Mouse (Mus musculus): ENCODE measurements around the gene Sept12. TPM values are rescaled to one million over a fixed set of nuclear protein-coding genes. Genes with fewer than 3 reads are reported as not detected.
A peak's percentile ranks its signal among the peaks of the same experiment; 100 is the strongest.

Sept12 gene
- polyA plus RNA-seq, 1 experiment from 2014 or later: not detected

DNA sequence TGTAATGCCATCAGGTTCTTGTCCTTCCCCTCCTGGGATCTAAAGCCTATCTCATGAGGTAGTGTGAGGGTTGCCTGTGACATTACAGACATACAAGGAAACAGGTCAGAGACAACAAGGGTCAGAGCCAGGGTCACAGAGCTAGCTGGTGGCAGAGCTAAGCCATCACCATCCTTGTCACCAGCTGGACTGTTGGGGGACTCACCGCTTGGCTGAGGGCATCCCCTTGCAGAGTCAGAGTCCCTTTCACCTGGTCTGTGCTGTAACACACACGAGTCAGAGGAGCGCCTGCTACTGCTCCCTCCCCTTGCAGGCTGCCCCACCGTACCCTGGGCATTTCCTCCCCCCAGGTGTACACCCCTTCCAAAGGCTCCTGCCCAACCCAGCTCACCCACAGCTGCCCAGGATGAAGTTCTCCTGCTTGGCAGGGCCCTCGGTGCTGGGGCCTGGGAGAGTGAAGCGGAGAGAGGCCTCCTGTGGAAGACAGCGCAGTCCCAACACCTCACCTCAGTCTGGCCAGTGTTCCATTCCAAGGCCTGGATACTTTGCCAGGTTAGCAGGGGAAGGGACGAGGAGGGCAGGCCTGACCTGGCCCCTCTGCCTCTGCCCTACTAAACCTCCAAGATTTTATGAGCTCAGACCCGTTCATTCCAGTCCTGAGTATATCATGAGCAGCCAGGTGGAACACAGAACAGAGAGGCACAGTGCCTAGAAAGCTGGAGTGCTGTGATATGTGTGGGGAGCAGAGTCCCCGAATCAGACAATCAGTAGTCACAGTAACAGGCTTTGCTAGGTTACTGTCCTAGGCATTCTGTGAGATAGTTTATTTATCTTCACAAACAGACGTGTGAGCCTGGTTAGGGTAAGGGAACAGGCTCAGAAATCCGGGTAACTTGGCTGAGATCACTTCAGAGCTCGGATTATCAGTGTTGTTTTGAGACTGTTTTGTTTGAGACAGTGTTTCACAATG, 14.7 kb upstream of the Sept12 start:
- Histone ChIP-seq H3K27ac (replicated peaks; ENCODE audit: low read depth, low read length) (peak overlapping the region; percentile 50; the same call in 1 of the 2 replicates), H3K9ac (ENCODE audit: low read depth, low read length) (peak overlapping the region; percentile 70), H3K36me3 (ENCODE audit: control insufficient read depth, insufficient read depth, low read length) (peaks cover 36% of the 10 kb centered on the region), H3K4me1 (ENCODE audit: control insufficient read depth, insufficient read depth, low read length) (no peaks in the 10 kb centered on the region), H3K9me3 (ENCODE audit: control insufficient read depth, low read length) (no peaks in the 10 kb centered on the region), H3K4me2 (ENCODE audit: low read depth, low read length) (peak overlapping the region; percentile 74), H3K4me3 (ENCODE audit: low read depth, low read length) (peak overlapping the region; percentile 67), H3K27me3 (replicated peaks; ENCODE audit: control insufficient read depth, insufficient read depth, low read length) (no peaks in the 10 kb centered on the region)
- DNase-seq (ENCODE audit: low spot score): no peak
- 47% methylated on average over 11 of the region's 13 CpGs for WGBS
- no peak for ATAC-seq (ENCODE audit: low read depth)

DNA sequence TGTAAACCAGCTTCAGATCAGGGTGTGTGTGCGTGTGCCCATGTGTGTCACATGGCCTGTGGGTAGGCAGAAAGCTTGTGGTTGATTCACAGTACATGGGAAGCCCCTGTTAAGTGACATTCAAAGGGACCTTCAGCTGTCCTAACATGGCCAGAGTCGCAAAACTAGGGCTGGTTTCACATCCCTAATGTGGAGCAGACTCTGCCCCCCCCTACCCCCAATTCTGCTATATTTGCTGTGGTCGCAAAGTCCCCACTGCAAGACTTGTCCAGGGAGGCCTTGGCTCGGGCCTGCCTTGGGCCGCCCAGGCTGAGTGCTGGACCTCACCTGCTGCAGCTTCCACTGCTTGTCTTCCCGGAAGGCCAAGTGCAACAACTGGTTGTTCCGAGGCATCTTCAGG, 13.6 kb upstream of the Sept12 start:
- no peaks in the 10 kb centered on the region for H3K27me3 ChIP-seq (replicated peaks; ENCODE audit: control insufficient read depth, insufficient read depth, low read length)
- no peak overlapping the region for H3K4me3 ChIP-seq (ENCODE audit: low read depth, low read length)
- no peak for ATAC-seq (ENCODE audit: low read depth)
- H3K9me3 ChIP-seq (ENCODE audit: control insufficient read depth, low read length): no peaks in the 10 kb centered on the region
- H3K4me1 ChIP-seq (ENCODE audit: control insufficient read depth, insufficient read depth, low read length): no peaks in the 10 kb centered on the region
- 88% methylated on average over 7 of the region's 7 CpGs for WGBS
- H3K27ac ChIP-seq (replicated peaks; ENCODE audit: low read depth, low read length): no peak overlapping the region
- H3K36me3 ChIP-seq (ENCODE audit: control insufficient read depth, insufficient read depth, low read length): peaks cover 25% of the 10 kb centered on the region
- H3K4me2 ChIP-seq (ENCODE audit: low read depth, low read length): no peak overlapping the region
- no peak overlapping the region for H3K9ac ChIP-seq (ENCODE audit: low read depth, low read length)
- no peak for DNase-seq (ENCODE audit: low spot score)

- 87% methylated on average over 10 of the region's 10 CpGs for WGBS
- peaks cover 17% of the 10 kb centered on the region for H3K36me3 ChIP-seq (ENCODE audit: control insufficient read depth, insufficient read depth, low read length)
- H3K9me3 ChIP-seq (ENCODE audit: control insufficient read depth, low read length): no peaks in the 10 kb centered on the region
- H3K4me3 ChIP-seq (ENCODE audit: low read depth, low read length): no peak overlapping the region
- no peak overlapping the region for H3K27ac ChIP-seq (replicated peaks; ENCODE audit: low read depth, low read length)
- no peak overlapping the region for H3K9ac ChIP-seq (ENCODE audit: low read depth, low read length)
- H3K27me3 ChIP-seq (replicated peaks; ENCODE audit: control insufficient read depth, insufficient read depth, low read length): no peaks in the 10 kb centered on the region
- DNase-seq (ENCODE audit: low spot score): no peak
- H3K4me1 ChIP-seq (ENCODE audit: control insufficient read depth, insufficient read depth, low read length): no peaks in the 10 kb centered on the region
- no peak for ATAC-seq (ENCODE audit: low read depth)
- H3K4me2 ChIP-seq (ENCODE audit: low read depth, low read length): no peak overlapping the region
Observed at GRCm38 (mm10) chr16:5010371-5010935, 12.8 kb upstream of the Sept12 start.

- DNase-seq (ENCODE audit: low spot score) (no peak), ATAC-seq (ENCODE audit: low read depth) (no peak)
- no peaks in the 10 kb centered on the region for H3K27me3 ChIP-seq (replicated peaks; ENCODE audit: control insufficient read depth, insufficient read depth, low read length)
- no peak overlapping the region for H3K27ac ChIP-seq (replicated peaks; ENCODE audit: low read depth, low read length)
- H3K9me3 ChIP-seq (ENCODE audit: control insufficient read depth, low read length): no peaks in the 10 kb centered on the region
- no peak overlapping the region for H3K4me3 ChIP-seq (ENCODE audit: low read depth, low read length)
- 0 out of 2 replicates have a peak, but pooled peaks cover 4% of the 10 kb centered on the region for H3K36me3 ChIP-seq (ENCODE audit: control insufficient read depth, insufficient read depth, low read length)
- 79% methylated on average over 12 of the region's 12 CpGs for WGBS
- no peak overlapping the region for H3K9ac ChIP-seq (ENCODE audit: low read depth, low read length)
- no peak overlapping the region for H3K4me2 ChIP-seq (ENCODE audit: low read depth, low read length)
- no peaks in the 10 kb centered on the region for H3K4me1 ChIP-seq (ENCODE audit: control insufficient read depth, insufficient read depth, low read length)
Observed at GRCm38 (mm10) chr16:5008076-5008475, 10.4 kb upstream of the Sept12 start.

DNA sequence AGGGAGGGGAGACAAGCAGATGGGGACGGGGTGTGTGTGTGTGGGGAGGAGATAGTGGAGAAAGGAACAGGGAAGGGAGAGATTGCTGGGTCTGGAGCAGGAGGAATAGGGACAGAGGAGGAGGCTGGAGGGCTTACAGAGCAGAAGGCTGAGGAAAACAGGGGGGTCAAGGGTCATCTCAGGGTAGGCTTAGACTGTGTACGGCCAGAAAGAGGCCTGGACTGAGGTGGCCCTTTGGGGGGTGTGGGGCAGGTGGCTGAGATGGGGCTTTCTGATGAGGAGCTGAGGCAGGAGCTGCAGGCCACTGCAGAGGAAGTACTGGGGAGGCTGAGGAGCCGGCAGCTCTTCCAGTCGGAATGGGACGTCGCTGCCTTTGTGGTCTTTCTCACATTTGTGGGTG, 9.8 kb upstream of the Sept12 start:
- Histone ChIP-seq H3K9ac (ENCODE audit: low read depth, low read length) (no peak overlapping the region; the same call in 1 of the 2 replicates), H3K4me1 (ENCODE audit: control insufficient read depth, insufficient read depth, low read length) (no peaks in the 10 kb centered on the region), H3K36me3 (ENCODE audit: control insufficient read depth, insufficient read depth, low read length) (0 out of 2 replicates have a peak, but pooled peaks cover 4% of the 10 kb centered on the region), H3K4me2 (ENCODE audit: low read depth, low read length) (0 out of 2 replicates have a peak overlapping the region, but pooled peaks have one; percentile 15), H3K27me3 (replicated peaks; ENCODE audit: control insufficient read depth, insufficient read depth, low read length) (no peaks in the 10 kb centered on the region), H3K9me3 (ENCODE audit: control insufficient read depth, low read length) (no peaks in the 10 kb centered on the region), H3K27ac (replicated peaks; ENCODE audit: low read depth, low read length) (no peak overlapping the region), H3K4me3 (ENCODE audit: low read depth, low read length) (no peak overlapping the region)
- DNase-seq (ENCODE audit: low spot score) (no peak), ATAC-seq (ENCODE audit: low read depth) (peak; percentile 7; the same call in 1 of the 2 replicates)
- 42% methylated on average over 5 of the region's 6 CpGs for WGBS

GRCm38 (mm10) chr16:5007067-5007466, 9.4 kb upstream of the Sept12 start, which contains the start of gene Smim22:
TSS of gene Smim22 (plus strand) at chr16:5007288.
- H3K4me3 ChIP-seq (ENCODE audit: low read depth, low read length): no peak within 1 kb of the TSS
- peak; percentile 67; the same call in 1 of the 2 replicates for ATAC-seq (ENCODE audit: low read depth)

DNA sequence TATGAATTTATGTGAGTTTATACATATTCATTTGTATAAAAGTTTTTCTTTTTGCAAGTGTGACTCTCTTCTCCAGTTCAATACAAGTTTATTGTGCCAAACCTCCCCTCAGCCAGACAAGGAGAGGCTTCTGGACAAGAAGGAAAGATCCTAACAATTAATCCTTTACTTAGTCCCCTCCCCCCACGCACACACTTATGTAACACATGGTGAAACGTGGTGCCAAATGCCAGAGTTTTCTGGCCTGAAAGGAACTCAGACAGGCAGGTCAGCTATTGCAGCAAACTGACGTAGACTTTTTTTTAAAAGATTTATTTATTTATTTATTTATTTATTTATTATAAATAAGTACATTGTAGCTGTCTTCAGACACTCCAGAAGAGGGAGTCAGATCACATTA, 3.0 kb upstream of the Sept12 start:
- Histone ChIP-seq H3K9me3 (ENCODE audit: control insufficient read depth, low read length) (no peaks in the 10 kb centered on the region), H3K4me2 (ENCODE audit: low read depth, low read length) (no peak overlapping the region), H3K27ac (replicated peaks; ENCODE audit: low read depth, low read length) (no peak overlapping the region), H3K36me3 (ENCODE audit: control insufficient read depth, insufficient read depth, low read length) (no peaks in the 10 kb centered on the region), H3K4me3 (ENCODE audit: low read depth, low read length) (no peak overlapping the region), H3K27me3 (replicated peaks; ENCODE audit: control insufficient read depth, insufficient read depth, low read length) (no peaks in the 10 kb centered on the region), H3K4me1 (ENCODE audit: control insufficient read depth, insufficient read depth, low read length) (no peaks in the 10 kb centered on the region), H3K9ac (ENCODE audit: low read depth, low read length) (no peak overlapping the region)
- ATAC-seq (ENCODE audit: low read depth): no peak
- WGBS: 60% methylated on average over 3 of the region's 3 CpGs
- no peak for DNase-seq (ENCODE audit: low spot score)

More at GRCm38 (mm10) chr16:5007067-5007466, 9.4 kb upstream of the Sept12 start, which contains the start of gene Smim22:
- H3K27ac ChIP-seq (replicated peaks; ENCODE audit: low read depth, low read length): no peak within 1 kb of the TSS
- no peaks in the 10 kb centered on the region for H3K27me3 ChIP-seq (replicated peaks; ENCODE audit: control insufficient read depth, insufficient read depth, low read length)
- no peaks in the 10 kb centered on the region for H3K4me1 ChIP-seq (ENCODE audit: control insufficient read depth, insufficient read depth, low read length)
- H3K9me3 ChIP-seq (ENCODE audit: control insufficient read depth, low read length): no peaks in the 10 kb centered on the region
- peak; percentile 34 for DNase-seq (ENCODE audit: low spot score)
- H3K4me2 ChIP-seq (ENCODE audit: low read depth, low read length): 0 out of 2 replicates have a peak within 1 kb of the TSS, but pooled peaks have one; percentile 15
- 0 out of 2 replicates have a peak, but pooled peaks cover 4% of the 10 kb centered on the region for H3K36me3 ChIP-seq (ENCODE audit: control insufficient read depth, insufficient read depth, low read length)
- 44% methylated on average over 5 of the region's 5 CpGs for WGBS
- no peak within 1 kb of the TSS; the same call in 1 of the 2 replicates for H3K9ac ChIP-seq (ENCODE audit: low read depth, low read length)

DNA sequence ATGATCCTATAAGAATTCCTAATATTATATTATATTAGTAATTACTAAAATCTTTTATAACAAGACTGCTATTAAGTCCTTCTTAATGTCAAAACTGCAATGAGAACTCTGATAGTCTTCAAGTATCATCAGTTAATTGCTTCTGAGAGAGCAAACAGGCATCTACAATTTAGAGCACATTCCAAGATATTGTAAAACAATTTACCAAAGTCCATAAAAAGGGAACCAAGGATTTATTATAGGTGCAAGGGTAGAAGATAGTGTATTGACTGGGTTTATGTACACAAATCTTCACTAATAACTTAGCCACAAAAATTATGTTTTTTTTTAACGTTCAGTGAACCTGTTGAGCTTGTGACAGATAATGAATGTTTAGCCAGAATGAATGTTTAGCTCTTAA, 1.3 kb upstream of the Sept12 start:
- WGBS: 82% methylated on average over 1 of the region's 1 CpGs
- H3K4me2 ChIP-seq (ENCODE audit: low read depth, low read length): no peak overlapping the region
- H3K4me1 ChIP-seq (ENCODE audit: control insufficient read depth, insufficient read depth, low read length): no peaks in the 10 kb centered on the region
- no peak overlapping the region for H3K4me3 ChIP-seq (ENCODE audit: low read depth, low read length)
- ATAC-seq (ENCODE audit: low read depth) (no peak), DNase-seq (ENCODE audit: low spot score) (no peak)
- no peak overlapping the region for H3K27ac ChIP-seq (replicated peaks; ENCODE audit: low read depth, low read length)
- H3K9ac ChIP-seq (ENCODE audit: low read depth, low read length): no peak overlapping the region
- no peaks in the 10 kb centered on the region for H3K36me3 ChIP-seq (ENCODE audit: control insufficient read depth, insufficient read depth, low read length)
- no peaks in the 10 kb centered on the region for H3K27me3 ChIP-seq (replicated peaks; ENCODE audit: control insufficient read depth, insufficient read depth, low read length)
- H3K9me3 ChIP-seq (ENCODE audit: control insufficient read depth, low read length): no peaks in the 10 kb centered on the region
